Mouse (Mus musculus): Measurements from ENCODE around the gene Oas2.
"Not testable (repeated sequence)": the region's sequence is repeated elsewhere in the genome, so short reads cannot be mapped to it uniquely, and the experiment has no call there.

The Oas2 gene

DNA sequence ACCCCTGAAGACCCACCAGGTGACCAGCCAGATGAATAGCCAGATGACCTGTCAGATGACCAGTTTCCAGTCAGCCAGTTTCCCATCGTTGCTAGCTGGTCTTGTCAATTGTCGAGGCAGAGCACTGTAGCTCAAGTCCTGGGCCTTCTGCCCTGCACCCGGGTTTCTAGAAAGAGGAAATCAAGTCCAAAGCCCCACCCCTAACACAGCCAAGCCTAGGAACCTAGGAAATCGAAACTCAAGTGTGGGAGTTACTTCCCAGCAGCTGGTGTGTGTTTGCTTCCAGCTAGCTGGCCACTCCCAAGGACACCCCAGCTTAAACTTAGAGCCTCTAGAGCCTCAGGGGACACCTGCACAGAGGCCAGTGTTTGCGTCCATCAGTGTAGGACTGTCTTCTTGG is at the start of gene Oas2:
Oas2 (minus strand) TSS at position 166 of the 400 bp plus-strand sequence.
- DNase-seq (ENCODE audit: low spot score) = no peak

GRCm38 (mm10) chr5:120798943-120799342 is 49.3 kb upstream of the Oas2 start:
- not testable (repeated sequence) for DNase-seq (ENCODE audit: low spot score)

DNA sequence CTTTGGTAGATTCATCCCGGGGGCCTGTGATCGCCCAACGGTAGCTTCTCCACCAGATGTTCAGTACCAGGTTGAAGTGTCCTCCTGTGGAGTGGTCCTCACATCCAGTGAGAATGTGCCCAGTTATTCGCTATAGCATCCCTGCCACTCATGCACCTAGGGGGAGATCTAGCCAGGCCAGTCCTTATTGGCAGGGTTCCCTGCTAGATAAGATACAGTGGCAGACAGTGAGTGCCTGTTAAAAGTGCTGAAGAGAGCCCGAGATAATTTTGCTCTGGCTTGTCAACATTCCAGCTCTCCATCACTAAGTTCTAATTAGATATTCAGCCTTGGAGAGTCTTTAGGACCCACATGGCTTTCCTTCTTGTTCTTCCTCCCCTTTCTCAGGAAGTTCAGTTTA is 48.5 kb upstream of the Oas2 start:
- not testable (repeated sequence) for DNase-seq (ENCODE audit: low spot score)

DNA sequence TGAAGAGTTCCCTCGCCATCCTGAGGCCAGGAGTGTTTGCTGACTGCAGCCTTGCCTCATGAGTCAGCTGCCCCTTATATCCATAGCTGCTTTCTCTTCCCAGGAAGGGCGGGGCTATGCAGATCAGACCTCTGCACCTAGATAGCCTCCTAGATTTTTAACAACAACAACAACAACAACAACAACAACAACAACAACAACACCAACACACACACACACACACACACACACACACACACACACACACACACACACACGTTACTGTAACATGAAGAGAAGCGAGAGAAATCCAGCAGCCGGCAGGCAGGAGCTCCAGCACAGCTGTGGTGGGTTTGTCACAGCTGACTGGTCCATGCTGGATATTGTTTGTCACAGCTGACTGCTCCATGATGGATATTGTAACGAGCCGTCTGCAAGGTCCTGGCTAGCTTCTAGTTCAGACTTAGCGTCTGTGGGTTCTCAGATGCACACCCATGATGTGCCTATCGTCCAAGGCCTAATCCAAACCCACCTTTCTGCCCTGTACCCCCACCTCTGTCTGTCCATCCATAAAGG is 45.9 kb upstream of the Oas2 start, which contains the start of gene Oas1e:
Oas1e (minus strand) TSS at position 51 of the 555 bp plus-strand sequence.
- DNase-seq (ENCODE audit: low spot score) = not testable (repeated sequence)

DNA sequence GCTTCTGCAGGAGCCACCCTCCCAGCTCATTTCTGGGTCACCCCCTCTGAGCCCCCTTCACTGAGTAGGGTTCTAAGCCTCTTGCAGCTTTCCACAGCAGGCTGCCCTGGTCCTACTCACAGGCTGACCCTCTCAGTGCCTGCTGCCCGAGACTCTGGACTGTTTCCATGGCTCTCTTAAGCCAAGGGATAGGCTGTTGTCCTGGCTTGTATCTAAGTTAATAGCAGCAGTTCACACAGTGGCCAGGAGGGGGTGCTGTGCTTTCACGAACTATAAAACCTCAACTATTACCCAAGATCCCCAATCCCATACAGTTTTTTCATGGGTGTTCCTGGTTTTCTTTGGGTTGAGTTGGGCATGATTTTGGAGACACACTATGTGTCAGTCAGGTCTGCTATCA is 43.4 kb upstream of the Oas2 start:
- DNase-seq (ENCODE audit: low spot score) = peak; percentile 14

DNA sequence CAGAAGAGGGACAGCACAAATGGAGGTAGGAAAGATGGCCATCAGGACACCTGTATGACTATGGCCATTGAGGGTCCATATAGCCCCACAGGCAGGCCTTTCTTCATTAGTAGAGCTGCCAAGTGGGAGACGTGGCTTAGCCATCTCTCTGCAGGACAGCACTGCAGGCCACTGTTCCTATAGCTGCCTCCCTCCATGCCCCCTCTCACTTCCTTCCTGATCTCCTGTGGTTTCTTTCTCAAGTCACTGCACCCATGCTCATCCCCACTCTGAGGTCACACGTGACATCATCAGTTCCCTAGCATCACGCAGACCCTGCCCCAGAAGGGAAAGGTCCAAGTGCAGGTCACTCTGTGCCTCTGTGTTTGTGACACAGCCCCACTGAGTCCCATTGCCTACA is 37.4 kb upstream of the Oas2 start:
- DNase-seq (ENCODE audit: low spot score) = no peak

GRCm38 (mm10) chr5:120782446-120782845 is 32.8 kb upstream of the Oas2 start:
- DNase-seq (ENCODE audit: low spot score) = no peak

DNA sequence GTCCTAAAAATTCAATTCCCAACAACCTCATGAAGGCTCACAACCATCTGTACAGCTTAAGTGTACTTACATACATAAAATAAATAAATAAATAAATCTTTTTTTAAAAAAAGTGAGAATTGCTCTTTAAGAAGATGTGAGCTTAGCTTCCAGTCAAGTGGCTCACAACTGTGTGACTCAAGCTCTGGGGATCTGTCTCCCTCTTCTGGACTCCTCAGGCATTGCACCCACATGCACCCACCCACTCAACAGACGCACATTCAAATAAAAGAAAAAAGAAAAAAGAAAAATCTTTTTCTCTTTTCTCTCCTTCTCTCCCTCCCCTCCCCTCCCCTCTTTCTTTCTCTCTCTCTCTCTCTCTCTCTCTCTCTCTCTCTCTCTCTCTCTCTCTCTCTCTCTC is 32.0 kb upstream of the Oas2 start:
- DNase-seq (ENCODE audit: low spot score) = no peak

DNA sequence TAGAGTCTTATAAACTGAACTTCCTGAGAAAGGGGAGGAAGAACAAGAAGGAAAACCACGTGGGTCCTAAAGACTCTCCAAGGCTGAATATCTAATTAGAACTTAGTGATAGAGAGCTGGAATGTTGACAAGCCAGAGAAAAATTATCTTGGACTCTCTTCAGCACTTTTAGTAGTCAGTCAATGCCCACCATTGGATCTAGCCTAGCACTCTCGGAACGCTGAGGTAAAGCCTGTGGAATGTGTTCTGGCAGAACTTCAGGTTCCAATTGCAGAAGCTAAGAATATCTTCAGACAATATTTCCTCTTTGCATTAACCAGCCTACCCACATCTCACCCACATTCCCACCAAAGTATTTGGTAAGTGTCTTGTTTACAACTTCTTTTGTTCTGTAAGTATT is 30.3 kb upstream of the Oas2 start:
- no peak for DNase-seq (ENCODE audit: low spot score)

DNA sequence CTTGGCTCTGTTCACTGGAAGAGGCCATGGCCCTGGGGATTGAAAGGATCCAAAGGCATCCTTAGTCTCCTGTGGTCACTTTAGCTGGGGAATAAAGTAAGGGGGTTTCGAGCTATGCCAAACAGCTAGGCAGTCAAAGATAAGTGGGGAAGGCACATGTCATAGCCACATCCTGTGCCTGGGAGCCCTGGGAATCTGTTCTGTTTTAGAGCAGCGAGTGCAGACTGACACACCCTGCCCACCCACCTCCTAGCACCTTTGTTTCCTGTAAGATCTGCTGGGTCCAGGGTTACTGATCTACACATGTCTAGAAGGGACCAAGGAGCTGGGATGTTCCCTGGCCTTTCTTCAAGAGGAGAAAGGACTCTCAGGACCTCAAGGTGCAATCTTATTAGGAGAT is 29.3 kb upstream of the Oas2 start:
- DNase-seq (ENCODE audit: low spot score) = no peak

GRCm38 (mm10) chr5:120777478-120777877 is 27.8 kb upstream of the Oas2 start, which contains the start of gene Oas3:
Oas3 (minus strand) TSS chr5:120777661.
- DNase-seq (ENCODE audit: low spot score) = no peak

DNA sequence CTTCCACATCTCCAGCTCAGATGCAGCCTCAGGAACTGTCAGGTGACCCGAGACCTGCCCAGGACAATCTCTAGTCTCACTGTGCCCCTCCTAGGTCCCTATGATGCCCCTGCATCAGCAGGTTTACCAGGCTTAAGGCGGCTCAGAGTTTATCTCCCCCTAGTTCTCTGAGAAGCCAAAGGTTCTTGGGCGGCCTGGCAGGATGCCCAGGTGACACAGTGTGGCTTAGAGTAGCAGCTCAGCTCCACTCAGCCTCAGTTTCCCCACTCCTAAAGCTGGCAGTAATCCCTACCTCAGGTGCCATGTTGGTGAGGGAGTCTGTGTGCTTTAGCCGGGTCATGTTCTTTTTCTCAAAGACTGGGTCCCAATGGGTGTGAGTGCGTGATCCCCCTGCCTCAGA is 27.1 kb upstream of the Oas2 start:
- DNase-seq (ENCODE audit: low spot score) = no peak

DNA sequence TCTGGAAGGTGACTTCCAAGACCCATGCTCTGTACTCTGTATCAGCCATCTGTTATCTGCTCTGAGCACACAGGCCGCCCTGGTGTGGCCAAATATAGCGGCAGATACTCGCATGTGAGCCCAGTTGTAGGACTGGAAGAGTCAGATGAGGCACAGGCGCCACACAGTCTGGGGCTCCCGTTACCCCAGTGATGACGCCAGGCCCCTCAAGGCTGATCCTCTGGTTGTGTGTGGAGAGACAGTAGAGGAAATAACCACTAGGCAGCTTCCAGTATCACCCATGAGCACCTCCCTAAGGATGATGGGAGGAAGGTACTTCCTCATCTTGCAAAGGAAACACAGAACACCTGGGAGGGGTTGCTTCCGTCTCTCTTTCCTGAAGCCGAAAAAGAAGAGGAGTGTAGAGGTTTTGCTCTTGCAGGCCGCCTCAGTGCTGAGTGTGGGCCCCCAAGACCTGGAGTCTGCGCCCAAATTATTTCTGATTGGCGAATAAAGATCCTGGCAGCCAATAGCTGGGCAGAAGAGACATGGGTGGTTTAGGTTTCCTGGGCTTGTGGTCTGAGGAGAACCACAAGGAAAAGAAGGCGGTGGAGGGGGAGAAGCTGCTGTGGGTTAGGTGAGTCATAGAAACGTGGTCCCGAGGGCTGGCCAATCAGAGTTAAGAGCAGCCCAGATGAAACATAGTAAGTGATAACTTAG is 25.8 kb upstream of the Oas2 start:
- no peak for DNase-seq (ENCODE audit: low spot score)

- no peak for DNase-seq (ENCODE audit: low spot score)
These were observed 19.7 kb upstream of the Oas2 start for GRCm38 (mm10) chr5:120769396-120769795.

- DNase-seq (ENCODE audit: low spot score) = no peak
These were observed 15.4 kb upstream of the Oas2 start for GRCm38 (mm10) chr5:120765010-120765409.

GRCm38 (mm10) chr5:120761901-120762300 is 12.2 kb upstream of the Oas2 start:
- no peak for DNase-seq (ENCODE audit: low spot score)

DNA sequence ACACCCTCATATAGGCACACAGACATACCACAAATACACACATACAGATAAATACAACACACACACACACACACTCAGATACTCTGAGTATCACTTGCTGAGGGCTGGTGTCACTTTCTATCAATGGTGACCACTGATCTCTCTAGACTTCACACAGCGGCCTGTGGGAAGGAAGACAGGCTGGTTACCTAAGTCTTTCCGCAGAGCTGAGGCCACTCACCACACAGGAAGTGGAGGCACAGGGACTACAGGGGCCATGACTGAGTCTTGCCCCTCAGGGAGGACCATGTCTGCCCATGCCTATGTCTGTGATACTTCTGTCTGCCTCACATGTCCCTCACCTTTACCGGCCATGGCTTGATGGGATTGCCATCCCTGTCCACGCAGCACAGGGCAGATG is 4.6 kb upstream of the Oas2 start:
- no peak for DNase-seq (ENCODE audit: low spot score)

- DNase-seq (ENCODE audit: low spot score) = no peak
These were observed 3.1 kb upstream of the Oas2 start for GRCm38 (mm10) chr5:120752786-120753185.

- DNase-seq (ENCODE audit: low spot score) = no peak
These were observed 1.6 kb upstream of the Oas2 start for GRCm38 (mm10) chr5:120751206-120751605.

DNA sequence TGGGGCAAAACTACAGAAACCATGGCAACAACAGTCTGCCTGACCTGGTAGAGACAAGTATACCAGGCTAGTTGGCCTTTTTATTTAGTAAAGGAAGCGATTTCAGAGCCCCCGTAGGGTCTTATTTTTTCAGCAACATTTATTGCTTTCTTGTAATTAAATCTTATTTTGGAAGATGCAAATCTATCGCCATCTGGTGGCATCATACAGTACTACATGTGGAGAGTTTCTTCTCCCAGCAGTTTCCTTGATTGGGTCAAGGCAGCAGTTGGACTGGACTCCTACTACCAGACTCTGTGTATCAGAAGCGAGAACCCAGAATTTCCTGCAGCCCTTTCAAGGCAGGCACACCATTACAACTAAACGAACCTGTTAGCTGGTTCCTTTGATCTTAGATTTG is 3.2 kb downstream of the Oas2 start:
- no peak for DNase-seq (ENCODE audit: low spot score)

GRCm38 (mm10) chr5:120742125-120742524 is 7.5 kb downstream of the Oas2 start:
- DNase-seq (ENCODE audit: low spot score) = peak; percentile 9

DNA sequence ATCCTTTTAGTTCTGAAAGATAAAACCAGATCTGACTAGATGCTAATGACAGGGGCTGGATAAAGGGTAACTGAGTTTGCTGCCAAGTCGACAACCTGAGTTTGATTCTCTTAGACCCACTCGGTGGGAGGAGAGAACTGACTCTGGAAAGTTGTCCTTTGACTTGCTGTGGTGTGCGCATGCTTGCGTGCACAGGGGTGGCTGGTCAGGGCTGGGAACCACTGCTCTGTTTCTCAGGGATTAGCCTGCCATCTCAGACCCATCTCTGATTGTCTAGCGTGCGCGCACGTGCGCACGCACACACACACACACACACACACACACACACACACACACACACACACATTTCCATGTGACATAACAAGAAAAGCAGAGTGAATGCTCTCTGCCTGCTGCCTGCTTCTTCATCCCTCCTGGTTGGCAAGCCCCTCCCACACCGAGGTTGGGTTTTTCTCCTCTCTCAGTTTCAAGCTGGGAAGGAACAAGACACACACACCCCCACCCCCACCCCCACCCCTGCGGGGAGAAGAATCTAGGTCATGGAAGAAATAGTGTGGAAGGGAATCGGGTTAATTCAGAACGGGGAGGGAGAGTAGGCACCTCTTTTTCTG is 15.2 kb downstream of the Oas2 start:
- no peak for DNase-seq (ENCODE audit: low spot score)

DNA sequence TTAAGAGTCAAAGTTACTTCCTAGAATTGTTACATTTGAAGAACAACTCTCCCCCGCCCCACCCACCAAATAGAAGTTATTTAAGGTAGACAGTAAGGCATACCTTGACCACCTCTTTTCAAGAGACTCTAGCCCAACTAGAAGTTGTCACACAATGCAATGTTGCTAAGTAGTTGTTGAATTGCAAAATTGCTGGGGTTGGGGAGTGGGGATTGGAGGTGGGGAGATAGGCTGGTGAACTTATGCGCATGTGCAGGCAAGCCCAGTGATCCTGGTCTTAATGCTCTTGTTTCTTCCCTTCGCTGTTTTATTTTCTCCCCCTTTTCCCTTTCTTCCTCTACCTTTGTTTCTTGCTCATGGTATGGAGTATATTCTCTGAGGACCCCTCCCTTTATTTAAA is 16.0 kb downstream of the Oas2 start:
- DNase-seq (ENCODE audit: low spot score) = no peak

DNA sequence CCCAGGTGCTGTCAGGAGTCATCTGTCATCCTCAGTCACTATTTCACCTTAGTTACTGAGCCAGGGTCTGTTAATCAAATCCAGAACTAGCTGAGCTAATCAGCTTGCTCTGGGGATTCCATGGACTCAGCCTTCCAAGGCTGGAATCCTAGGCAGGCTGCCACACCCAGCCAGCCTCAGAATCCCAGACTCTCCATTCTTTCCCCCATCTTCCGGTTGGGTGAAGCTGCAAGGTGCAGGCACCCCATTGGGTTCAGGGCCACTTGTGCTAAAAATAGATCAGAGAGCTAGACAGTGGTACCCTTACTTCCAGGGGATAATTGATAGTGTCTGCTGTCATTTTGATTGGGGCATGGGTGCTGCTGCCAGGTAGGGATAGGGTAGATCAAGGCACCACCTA is 16.9 kb downstream of the Oas2 start:
- DNase-seq (ENCODE audit: low spot score) = no peak

Measured in ovary, postnatal 36 days (tissue).